Mouse (Mus musculus) forebrain, embryonic 11.5 days (tissue): Measurements from ENCODE around the gene Mif. TPM values are rescaled to one million over a fixed set of nuclear protein-coding genes. Genes with fewer than 3 reads are reported as not detected.
"Not testable (repeated sequence)": the region's sequence is repeated elsewhere in the genome, so short reads cannot be mapped to it uniquely, and the experiment has no call there.

Experiments used
- ATAC-seq: fragments of 200-750 bp; cut with Nextera tagmentation; replicated peaks from 2 replicates; pipeline ENCODE4 v1.8.0; 2017; ENCODE audit warnings: moderate TSS enrichment; ENCODE audit not compliant: low FRiP score
- DNase-seq: peaks from one replicate; pipeline ENCODE4 v3.0.0-alpha.2; 2017; ENCODE audit warnings: low spot score
- H3K27ac ChIP-seq: fragments of 300-500 bp; sonication (generic); 2 replicates; pipeline ENCODE4 v1.5.1; 2014; ENCODE audit warnings: low read depth, low read length
- H3K27me3 ChIP-seq: fragments of 300-500 bp; sonication (generic); 2 replicates; pipeline ENCODE4 v1.6.1; 2014; ENCODE audit warnings: mild to moderate bottlenecking, low read length, mixed read lengths; ENCODE audit not compliant: control insufficient read depth, insufficient read depth
- H3K36me3 ChIP-seq: fragments of 300-500 bp; sonication (generic); 2 replicates; pipeline ENCODE4 v1.6.1; 2014; ENCODE audit warnings: mild to moderate bottlenecking, low read length, moderate library complexity, mixed read lengths; ENCODE audit not compliant: control insufficient read depth, insufficient read depth
- H3K4me1 ChIP-seq: fragments of 300-500 bp; sonication (generic); replicated peaks from 2 replicates; pipeline ENCODE4 v1.6.1; 2014; ENCODE audit warnings: low read length, mixed read lengths; ENCODE audit not compliant: control insufficient read depth, insufficient read depth
- H3K4me2 ChIP-seq: fragments of 300-500 bp; sonication (generic); 2 replicates; pipeline ENCODE4 v1.6.1; 2014; ENCODE audit warnings: low read depth, mild to moderate bottlenecking, low read length, moderate library complexity, mixed read lengths; ENCODE audit not compliant: severe bottlenecking
- H3K4me3 ChIP-seq: fragments of 300-500 bp; sonication (generic); 2 replicates; pipeline ENCODE4 v1.5.1; 2014; ENCODE audit warnings: low read depth, low read length
- H3K9ac ChIP-seq: fragments of 300-500 bp; sonication (generic); 2 replicates; pipeline ENCODE4 v1.6.1; 2014; ENCODE audit warnings: low read length
- H3K9me3 ChIP-seq: fragments of 300-500 bp; sonication (generic); 2 replicates; pipeline ENCODE4 v1.6.1; 2016; ENCODE audit warnings: low read length, mixed read lengths; ENCODE audit not compliant: control insufficient read depth
- WGBS: fragments of 180-500 bp; shearing (Covaris S2); extraction: QIAGEN DNeasy Blood & Tissue Kit; methylation state at CpG from one replicate; pipeline ENCODE4 v1.1.7; 2014; 5-methylcytosine and 5-hydroxymethylcytosine counted together
- polyA plus RNA-seq: library from polyadenylated mRNA; unstranded; fragments of >200 nt; fragmentation: Nextera tagmentation; extraction: Ambion mirVana; gene quantifications from 2 replicates; pipeline ENCODE4 v1.2.1, GENCODE M21; 2014

Gene Mif
- polyA plus RNA-seq: 2,277 and 2,481 TPM in 2 replicates

DNA sequence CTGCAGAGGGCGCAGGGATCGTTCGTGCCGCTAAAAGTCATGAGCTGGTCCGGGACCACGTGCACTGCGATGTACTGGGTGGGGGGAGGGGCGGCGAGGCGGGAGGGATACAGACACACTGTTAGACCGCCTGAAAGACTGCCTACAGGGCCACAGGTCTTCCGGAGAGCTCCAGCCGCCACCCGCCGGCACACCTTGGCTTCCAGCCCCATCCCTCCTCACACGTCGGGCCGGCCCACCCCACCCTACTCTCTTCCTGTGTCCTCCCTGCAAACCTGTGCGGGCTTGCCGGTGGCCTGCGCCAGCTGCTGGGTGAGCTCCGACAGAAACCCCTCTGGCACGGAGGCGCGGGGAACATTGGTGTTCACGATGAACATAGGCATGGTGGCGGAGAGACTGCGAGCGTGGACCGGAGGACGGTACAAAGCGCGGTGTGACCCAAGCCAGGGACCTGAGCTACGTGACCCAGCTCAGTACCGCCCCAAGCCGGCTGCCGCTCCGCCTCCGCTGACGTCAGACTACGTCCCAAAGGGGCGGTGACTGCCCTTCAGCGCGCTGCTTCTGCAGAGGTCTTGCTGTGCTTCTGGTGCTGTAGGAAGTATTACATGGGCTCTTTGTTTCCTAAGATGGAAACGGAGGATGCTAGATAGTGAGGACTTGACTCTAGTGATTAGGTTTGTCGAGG lies at the start of gene Mif:
Gene Mif (minus strand): TSS at position 455 of the 685 bp plus-strand sequence.
- peak; percentile 97 for ATAC-seq
- H3K9me3 ChIP-seq, H3K36me3 ChIP-seq, H3K27me3 ChIP-seq: not testable (repeated sequence)
- peak within 1 kb of the TSS; percentile 79 for H3K27ac ChIP-seq
- DNase-seq: peak; percentile 97
- WGBS: 0% methylated on average over 39 of the region's 46 CpGs
- peak within 1 kb of the TSS; percentile 68 for H3K4me3 ChIP-seq
- H3K9ac ChIP-seq: peak within 1 kb of the TSS; percentile 93
- peaks cover 11% of the 10 kb centered on the region for H3K4me1 ChIP-seq
- peak within 1 kb of the TSS; percentile 78 for H3K4me2 ChIP-seq

DNA sequence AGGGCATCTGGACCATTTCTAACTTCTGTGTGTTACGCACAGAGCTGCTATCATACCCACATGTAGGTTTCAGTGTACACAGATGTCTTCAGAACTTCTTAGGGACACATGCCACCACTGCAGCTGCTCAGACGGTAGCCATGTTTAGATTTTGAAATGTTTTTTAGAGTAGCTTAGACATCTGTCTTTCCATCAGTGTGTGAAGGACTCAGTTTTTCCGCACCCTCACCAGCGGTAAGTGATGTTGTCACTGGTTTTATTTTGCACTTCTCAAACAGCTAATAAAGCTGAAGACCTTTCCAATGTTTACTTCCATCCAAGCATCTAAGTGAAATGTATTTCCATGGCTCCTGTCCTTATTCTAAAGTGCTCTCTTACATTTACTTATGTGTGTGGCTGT lies 46.8 kb upstream of the Mif start:
- Histone ChIP-seq H3K4me3 (no peak overlapping the region), H3K4me1 (no peaks in the 10 kb centered on the region), H3K27me3 (no peaks in the 10 kb centered on the region), H3K4me2 (no peak overlapping the region), H3K27ac (no peak overlapping the region), H3K9me3 (no peaks in the 10 kb centered on the region), H3K36me3 (peaks cover 30% of the 10 kb centered on the region), H3K9ac (no peak overlapping the region)
- ATAC-seq: no peak
- 91% methylated on average over 4 of the region's 4 CpGs for WGBS
- no peak for DNase-seq

DNA sequence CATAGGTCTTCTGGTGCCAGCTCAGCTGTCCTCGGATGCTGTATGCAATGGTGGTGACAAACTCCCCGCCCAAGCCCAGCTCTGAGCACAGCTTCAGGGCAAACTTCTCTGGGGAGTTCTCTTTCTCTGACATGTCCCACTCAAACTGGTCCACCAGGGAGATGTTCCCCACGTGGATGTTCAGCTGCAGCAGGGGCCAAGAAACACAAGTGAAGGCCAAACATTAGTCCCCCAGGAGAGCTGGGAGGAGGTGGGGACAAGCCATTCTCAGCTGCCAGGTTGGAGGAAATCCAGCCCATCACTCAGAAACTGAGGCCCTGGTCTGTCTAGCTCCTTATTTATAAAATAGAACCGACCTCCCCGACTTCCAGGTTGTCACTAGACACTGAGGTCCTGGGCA lies 44.4 kb upstream of the Mif start:
- Histone ChIP-seq H3K4me2 (no peak overlapping the region), H3K4me3 (no peak overlapping the region), H3K27me3 (no peaks in the 10 kb centered on the region), H3K9ac (no peak overlapping the region), H3K4me1 (no peaks in the 10 kb centered on the region), H3K9me3 (no peaks in the 10 kb centered on the region), H3K36me3 (peaks cover 24% of the 10 kb centered on the region), H3K27ac (no peak overlapping the region)
- no peak for DNase-seq
- no peak for ATAC-seq
- 93% methylated on average over 5 of the region's 5 CpGs for WGBS

DNA sequence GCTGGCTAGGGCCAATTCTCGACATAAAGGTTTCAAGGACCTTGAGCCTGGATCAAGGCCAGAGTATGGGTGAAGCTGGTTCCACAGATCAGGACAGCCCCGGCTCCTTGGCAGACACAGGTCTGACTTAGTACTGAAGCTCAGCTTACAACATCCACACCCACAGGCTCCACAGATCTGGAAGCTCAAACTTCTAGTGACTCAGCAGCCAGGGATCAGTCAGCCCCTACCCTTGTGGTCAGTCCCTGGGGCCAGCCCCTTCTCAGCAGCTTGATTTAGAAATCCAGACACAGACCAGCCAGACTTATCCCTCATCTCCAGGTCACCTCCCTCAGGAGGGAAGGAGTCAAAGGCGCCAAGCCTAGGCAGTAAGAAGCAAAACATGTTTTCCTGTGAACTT lies 38.8 kb upstream of the Mif start:
- no peak for DNase-seq
- Histone ChIP-seq H3K36me3 (peaks cover 10% of the 10 kb centered on the region), H3K27ac (no peak overlapping the region)

DNA sequence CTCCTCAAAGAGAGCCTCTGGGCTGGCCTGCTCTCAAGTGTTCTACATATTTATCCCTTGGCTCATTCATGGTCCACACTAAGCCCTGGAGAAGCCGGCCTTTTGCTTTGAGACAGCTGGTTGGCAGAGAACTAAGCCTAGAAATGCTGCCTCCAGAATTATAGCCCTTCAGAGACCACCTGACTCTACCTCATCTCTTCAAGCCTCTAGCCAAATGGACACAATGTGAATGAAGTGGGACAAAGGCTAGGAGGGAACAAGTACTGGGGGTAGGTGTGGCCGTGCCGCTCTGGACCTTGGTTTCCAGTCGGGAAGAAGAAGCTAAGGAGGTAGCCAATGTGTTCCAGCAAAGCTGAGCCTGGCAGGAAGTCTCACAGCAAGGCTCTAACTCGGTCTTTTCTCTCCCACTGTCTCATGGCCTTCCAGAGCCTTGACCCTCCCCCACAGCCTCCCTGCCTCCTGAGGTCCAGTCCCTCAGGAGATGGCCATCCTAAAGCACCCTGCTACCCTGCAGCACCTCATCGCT lies 38.1 kb upstream of the Mif start:
- Histone ChIP-seq H3K4me3 (no peak overlapping the region), H3K4me2 (no peak overlapping the region), H3K27me3 (no peaks in the 10 kb centered on the region), H3K36me3 (peaks cover 7% of the 10 kb centered on the region; the same call in 1 of the 2 replicates), H3K9me3 (no peaks in the 10 kb centered on the region), H3K27ac (no peak overlapping the region), H3K9ac (no peak overlapping the region), H3K4me1 (peaks cover 4% of the 10 kb centered on the region; the same call in 1 of the 2 replicates)
- 81% methylated on average over 6 of the region's 6 CpGs for WGBS
- no peak for DNase-seq
- ATAC-seq: no peak

More for the DNA sequence above, 38.8 kb upstream of the Mif start:
- ATAC-seq: no peak
- Histone ChIP-seq H3K27me3 (no peaks in the 10 kb centered on the region), H3K9me3 (no peaks in the 10 kb centered on the region), H3K4me1 (no peaks in the 10 kb centered on the region), H3K4me2 (no peak overlapping the region), H3K9ac (no peak overlapping the region), H3K4me3 (no peak overlapping the region)
- 90% methylated on average over 3 of the region's 3 CpGs for WGBS

DNA sequence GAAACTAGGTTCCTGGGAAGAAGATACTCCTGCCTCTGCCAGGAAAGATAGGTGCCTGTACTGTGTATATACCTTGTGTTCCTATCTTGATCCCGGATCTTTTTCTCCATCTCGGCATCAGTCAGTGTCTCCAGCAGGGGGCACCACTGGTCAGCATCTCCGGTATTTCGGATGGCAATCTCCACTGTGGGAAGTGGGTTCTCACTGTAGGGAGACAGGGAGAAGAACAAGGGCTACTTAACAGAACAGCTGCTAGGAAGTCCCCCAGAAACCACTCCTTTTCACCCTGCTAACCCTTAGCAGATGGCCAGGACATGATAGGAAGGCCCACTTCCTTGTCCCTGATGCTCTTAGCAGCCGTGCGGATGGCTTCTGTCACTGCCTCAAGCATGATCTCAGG lies 37.3 kb upstream of the Mif start:
- peaks cover 5% of the 10 kb centered on the region; the same call in 1 of the 2 replicates for H3K36me3 ChIP-seq
- no peaks in the 10 kb centered on the region for H3K9me3 ChIP-seq

DNA sequence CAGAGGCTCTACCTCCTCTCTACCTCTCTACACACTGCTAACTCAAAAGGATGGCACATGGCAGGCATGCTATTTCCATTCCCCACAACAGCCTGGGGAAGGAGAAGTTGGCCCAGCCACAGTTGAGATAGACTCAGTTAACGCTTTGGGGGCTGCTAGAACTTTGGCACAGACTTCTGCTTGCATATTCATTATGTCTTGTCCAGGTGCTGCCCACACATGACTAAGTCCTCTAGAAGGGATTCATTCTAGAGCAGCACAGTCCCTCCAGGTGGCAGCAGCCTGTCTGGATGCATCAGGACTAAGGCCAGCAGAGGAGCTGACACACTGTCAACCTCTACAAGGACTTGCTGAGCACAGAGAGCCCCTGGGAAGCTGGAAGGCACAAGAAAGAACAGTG lies 36.2 kb upstream of the Mif start:
- Histone ChIP-seq H3K9ac (no peak overlapping the region), H3K36me3 (peaks cover 5% of the 10 kb centered on the region; the same call in 1 of the 2 replicates), H3K4me3 (no peak overlapping the region), H3K27ac (no peak overlapping the region), H3K27me3 (no peaks in the 10 kb centered on the region), H3K9me3 (no peaks in the 10 kb centered on the region), H3K4me1 (peaks cover 4% of the 10 kb centered on the region; the same call in 1 of the 2 replicates), H3K4me2 (no peak overlapping the region)
- no peak for ATAC-seq
- WGBS: 100% methylated on average over 1 of the region's 1 CpGs
- DNase-seq: no peak

More for the DNA sequence above, 37.3 kb upstream of the Mif start:
- no peaks in the 10 kb centered on the region for H3K27me3 ChIP-seq
- ATAC-seq (no peak), DNase-seq (peak; percentile 84)
- H3K4me1 ChIP-seq: peaks cover 4% of the 10 kb centered on the region; the same call in 1 of the 2 replicates
- H3K9ac ChIP-seq: no peak overlapping the region
- 38% methylated on average over 6 of the region's 6 CpGs for WGBS
- no peak overlapping the region for H3K4me3 ChIP-seq
- H3K4me2 ChIP-seq: no peak overlapping the region
- no peak overlapping the region for H3K27ac ChIP-seq

DNA sequence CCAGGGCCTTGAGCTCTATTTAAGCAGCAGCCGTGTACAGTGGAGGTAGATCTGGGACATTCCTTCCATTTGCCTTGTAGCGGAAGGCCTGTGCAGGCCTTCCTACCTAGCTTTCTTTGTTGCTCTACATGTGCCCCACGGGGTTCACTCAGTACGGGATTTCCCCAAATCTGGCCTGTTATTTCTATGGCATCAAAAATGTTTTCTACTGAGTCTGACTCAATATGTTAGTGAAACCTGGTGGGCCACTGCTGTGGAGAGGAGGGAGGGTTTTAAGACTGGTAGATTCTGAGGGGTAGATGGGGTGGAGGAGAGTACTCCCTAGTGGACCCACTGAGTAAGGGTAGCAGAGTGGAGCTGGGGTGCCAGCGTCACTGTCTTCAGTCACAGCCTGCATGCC lies 35.7 kb upstream of the Mif start:
- WGBS: 94% methylated on average over 5 of the region's 5 CpGs
- peaks cover 5% of the 10 kb centered on the region; the same call in 1 of the 2 replicates for H3K36me3 ChIP-seq
- ATAC-seq: no peak
- no peak for DNase-seq
- no peaks in the 10 kb centered on the region for H3K9me3 ChIP-seq
- H3K9ac ChIP-seq: no peak overlapping the region
- H3K27ac ChIP-seq: no peak overlapping the region
- H3K27me3 ChIP-seq: no peaks in the 10 kb centered on the region
- peaks cover 4% of the 10 kb centered on the region; the same call in 1 of the 2 replicates for H3K4me1 ChIP-seq
- H3K4me3 ChIP-seq: no peak overlapping the region
- no peak overlapping the region for H3K4me2 ChIP-seq
